Mouse (Mus musculus) natural killer cell, adult 2 months (primary cell): Measurements from ENCODE around the gene Egfr.

Experiments
- DNase-seq, 2 experiments: peaks; one replicate each; pipeline ENCODE4 v3.0.0; 2022; ENCODE audit warnings: low spot score in 2 of 2

The Egfr gene

GRCm38 (mm10) chr11:16823830-16824545 is 72.0 kb downstream of the Egfr start:
- DNase-seq: no peak

GRCm38 (mm10) chr11:16829468-16829867 is 77.5 kb downstream of the Egfr start:
- DNase-seq: no peak

- DNase-seq: no peak
Measured at GRCm38 (mm10) chr11:16830531-16831227, 78.7 kb downstream of the Egfr start.

- no peak for DNase-seq
Measured at GRCm38 (mm10) chr11:16831974-16832464, 80.0 kb downstream of the Egfr start.

- no peak for DNase-seq
Measured at GRCm38 (mm10) chr11:16838772-16839171, 86.8 kb downstream of the Egfr start.

GRCm38 (mm10) chr11:16842924-16843323 is 90.9 kb downstream of the Egfr start:
- no peak for DNase-seq

- DNase-seq: no peak
Measured at GRCm38 (mm10) chr11:16843889-16844568, 92.0 kb downstream of the Egfr start.

- DNase-seq: no peak
Measured at GRCm38 (mm10) chr11:16848881-16849280, 96.9 kb downstream of the Egfr start.

GRCm38 (mm10) chr11:16851361-16851760 is 99.4 kb downstream of the Egfr start:
- no peak for DNase-seq

GRCm38 (mm10) chr11:16854111-16854510 is 102.1 kb downstream of the Egfr start:
- no peak for DNase-seq

- DNase-seq: no peak
Measured at GRCm38 (mm10) chr11:16857346-16857745, 105.3 kb downstream of the Egfr start.

GRCm38 (mm10) chr11:16861037-16861436 is 109.0 kb downstream of the Egfr start:
- DNase-seq: no peak

GRCm38 (mm10) chr11:16863547-16863946 is 111.5 kb downstream of the Egfr start:
- DNase-seq: no peak

GRCm38 (mm10) chr11:16864980-16865561 is 113.1 kb downstream of the Egfr start:
- no peak for DNase-seq

GRCm38 (mm10) chr11:16868051-16868450 is 116.0 kb downstream of the Egfr start:
- DNase-seq: no peak

- no peak for DNase-seq
Measured at GRCm38 (mm10) chr11:16869506-16869905, 117.5 kb downstream of the Egfr start.

GRCm38 (mm10) chr11:16871120-16871519 is 119.1 kb downstream of the Egfr start:
- DNase-seq: peak in 1 of 2 experiments; percentile 6

- no peak for DNase-seq
Measured at GRCm38 (mm10) chr11:16877676-16878378, 125.8 kb downstream of the Egfr start.

GRCm38 (mm10) chr11:16881932-16882331 is 129.9 kb downstream of the Egfr start:
- no peak for DNase-seq

GRCm38 (mm10) chr11:16886152-16886551 is 134.1 kb downstream of the Egfr start:
- no peak for DNase-seq

- DNase-seq: no peak
Measured at GRCm38 (mm10) chr11:16888086-16888485, 136.1 kb downstream of the Egfr start.
